Mouse (Mus musculus): ENCODE results near the gene Pmf1. TPM values are rescaled to one million over a fixed set of nuclear protein-coding genes. Genes with fewer than 3 reads are reported as not detected.
A peak's percentile ranks its signal among the peaks of the same experiment; 100 is the strongest.

Pmf1 gene
- total and polyA plus RNA-seq, 2 experiments from 2014 or later: 39.4 to 47.2 TPM

- Histone ChIP-seq H3K4me2 (ENCODE audit: low read depth, low read length) (no peak overlapping the region), H3K27ac (no peak overlapping the region), H3K9me3 (ENCODE audit: low read length) (no peaks in the 10 kb centered on the region), H3K27me3 (ENCODE audit: insufficient read depth, low read length) (no peaks in the 10 kb centered on the region), H3K36me3 (ENCODE audit: insufficient read depth, low read length) (peaks cover 95% of the 10 kb centered on the region), H3K4me3 (ENCODE audit: low read length) (no peak overlapping the region), H3K4me1 (ENCODE audit: insufficient read depth, low read length) (no peaks in the 10 kb centered on the region), H3K9ac (replicated peaks; ENCODE audit: low read length) (no peak overlapping the region)
- peak; percentile 42 for TF ChIP-seq CTCF (IDR thresholded peaks at IDR 0.05; ENCODE audit: low read depth)
- WGBS: 95% methylated on average over 8 of the region's 8 CpGs
- ATAC-seq (no peak), DNase-seq (ENCODE audit: low spot score) (peak; percentile 51)
These were observed 55.5 kb downstream of the Pmf1 start for GRCm38 (mm10) chr3:88354396-88355165.

GRCm38 (mm10) chr3:88352907-88353306 is 57.2 kb downstream of the Pmf1 start:
- no peak overlapping the region for H3K27ac ChIP-seq

GRCm38 (mm10) chr3:88350732-88351131 is 59.4 kb downstream of the Pmf1 start:
- no peak overlapping the region for H3K4me3 ChIP-seq (ENCODE audit: low read length)
- peaks cover 98% of the 10 kb centered on the region for H3K36me3 ChIP-seq (ENCODE audit: insufficient read depth, low read length)
- ATAC-seq: no peak
- no peak overlapping the region for H3K9ac ChIP-seq (replicated peaks; ENCODE audit: low read length)
- no peaks in the 10 kb centered on the region for H3K9me3 ChIP-seq (ENCODE audit: low read length)
- no peaks in the 10 kb centered on the region for H3K27me3 ChIP-seq (ENCODE audit: insufficient read depth, low read length)
- H3K4me2 ChIP-seq (ENCODE audit: low read depth, low read length): no peak overlapping the region
- no peaks in the 10 kb centered on the region for H3K4me1 ChIP-seq (ENCODE audit: insufficient read depth, low read length)
- no peak overlapping the region for H3K27ac ChIP-seq
- no peak for TF ChIP-seq CTCF (IDR thresholded peaks at IDR 0.05; ENCODE audit: low read depth)
- no peak for DNase-seq (ENCODE audit: low spot score)
- WGBS: 95% methylated on average over 13 of the region's 13 CpGs

More at GRCm38 (mm10) chr3:88352907-88353306, 57.2 kb downstream of the Pmf1 start:
- no peaks in the 10 kb centered on the region for H3K27me3 ChIP-seq (ENCODE audit: insufficient read depth, low read length)
- no peaks in the 10 kb centered on the region for H3K9me3 ChIP-seq (ENCODE audit: low read length)
- peaks cover 95% of the 10 kb centered on the region for H3K36me3 ChIP-seq (ENCODE audit: insufficient read depth, low read length)
- DNase-seq (ENCODE audit: low spot score) (no peak), ATAC-seq (no peak)
- no peak overlapping the region for H3K4me2 ChIP-seq (ENCODE audit: low read depth, low read length)
- H3K9ac ChIP-seq (replicated peaks; ENCODE audit: low read length): no peak overlapping the region
- H3K4me3 ChIP-seq (ENCODE audit: low read length): no peak overlapping the region
- 84% methylated on average over 9 of the region's 9 CpGs for WGBS
- TF ChIP-seq CTCF (IDR thresholded peaks at IDR 0.05; ENCODE audit: low read depth): no peak
- no peaks in the 10 kb centered on the region for H3K4me1 ChIP-seq (ENCODE audit: insufficient read depth, low read length)

Small RNA genes within 50 kb of the gene (microRNA-seq; reads per million reads assigned to microRNA genes)
- gene Mir7011: 0.18 to 0.36 reads per million in 2 experiments

Other genes with a start within 250 kb of the Pmf1 start
- 0.94 and 1.0 TPM in 2 replicates for gene Rhbg, start 155.6 kb downstream of the Pmf1 start, total RNA-seq (2014; rRNA removed)
- gene Rhbg, start 155.6 kb downstream of the Pmf1 start, polyA plus RNA-seq (2015; fragmentation: Nextera tagmentation; extraction: Ambion mirVana): 0.37 and 0.43 TPM in 2 replicates
- gene Gm38392, start 123.1 kb downstream of the Pmf1 start, total RNA-seq (2014; rRNA removed): 2.1 TPM in 1 of 2 replicates, not detected in the other
- gene Gm38392, start 123.1 kb downstream of the Pmf1 start, polyA plus RNA-seq (2015; fragmentation: Nextera tagmentation; extraction: Ambion mirVana): 0.21 and 0.24 TPM in 2 replicates
- not detected in 2 replicates for gene Tsacc, start 113.3 kb downstream of the Pmf1 start, total RNA-seq (2014; rRNA removed)
- 10.5 and 10.6 TPM in 2 replicates for gene Tsacc, start 113.3 kb downstream of the Pmf1 start, polyA plus RNA-seq (2015; fragmentation: Nextera tagmentation; extraction: Ambion mirVana)
- gene Cct3, start 113.2 kb downstream of the Pmf1 start, total RNA-seq (2014; rRNA removed): 231 and 236 TPM in 2 replicates
- gene Cct3, start 113.2 kb downstream of the Pmf1 start, polyA plus RNA-seq (2015; fragmentation: Nextera tagmentation; extraction: Ambion mirVana): 388 and 401 TPM in 2 replicates
- gene Glmp, start 85.3 kb downstream of the Pmf1 start, total RNA-seq (2014; rRNA removed): 54.9 and 76.9 TPM in 2 replicates
- 135 and 142 TPM in 2 replicates for gene Glmp, start 85.3 kb downstream of the Pmf1 start, polyA plus RNA-seq (2015; fragmentation: Nextera tagmentation; extraction: Ambion mirVana)
- gene Tmem79, start 74.2 kb downstream of the Pmf1 start, total RNA-seq (2014; rRNA removed): 0.52 and 0.54 TPM in 2 replicates
- 1.1 and 1.5 TPM in 2 replicates for gene Tmem79, start 74.2 kb downstream of the Pmf1 start, polyA plus RNA-seq (2015; fragmentation: Nextera tagmentation; extraction: Ambion mirVana)
- 78.8 and 98.1 TPM in 2 replicates for gene Smg5, start 74.1 kb downstream of the Pmf1 start, total RNA-seq (2014; rRNA removed)
- gene Smg5, start 74.1 kb downstream of the Pmf1 start, polyA plus RNA-seq (2015; fragmentation: Nextera tagmentation; extraction: Ambion mirVana): 42.9 and 43.0 TPM in 2 replicates
- 8.3 and 10.1 TPM in 2 replicates for gene Paqr6, start 45.7 kb downstream of the Pmf1 start, total RNA-seq (2014; rRNA removed)
- 8.6 and 10.3 TPM in 2 replicates for gene Paqr6, start 45.7 kb downstream of the Pmf1 start, polyA plus RNA-seq (2015; fragmentation: Nextera tagmentation; extraction: Ambion mirVana)
- gene Bglap3, start 37.6 kb downstream of the Pmf1 start, total RNA-seq (2014; rRNA removed): not detected in 2 replicates
- 0.15 TPM in 1 of 2 replicates, not detected in the other for gene Bglap3, start 37.6 kb downstream of the Pmf1 start, polyA plus RNA-seq (2015; fragmentation: Nextera tagmentation; extraction: Ambion mirVana)
- gene Bglap2, start 31.6 kb downstream of the Pmf1 start, total RNA-seq (2014; rRNA removed): not detected in 2 replicates
- not detected in 2 replicates for gene Bglap2, start 31.6 kb downstream of the Pmf1 start, polyA plus RNA-seq (2015; fragmentation: Nextera tagmentation; extraction: Ambion mirVana)
- not detected in 2 replicates for gene Bglap, start 25.9 kb downstream of the Pmf1 start, total RNA-seq (2014; rRNA removed)
- not detected in 2 replicates for gene Bglap, start 25.9 kb downstream of the Pmf1 start, polyA plus RNA-seq (2015; fragmentation: Nextera tagmentation; extraction: Ambion mirVana)
- gene Slc25a44, start 14.8 kb upstream of the Pmf1 start, total RNA-seq (2014; rRNA removed): 68.3 and 68.6 TPM in 2 replicates
- gene Slc25a44, start 14.8 kb upstream of the Pmf1 start, polyA plus RNA-seq (2015; fragmentation: Nextera tagmentation; extraction: Ambion mirVana): 31.9 and 34.1 TPM in 2 replicates
- 39.4 and 45.2 TPM in 2 replicates for gene Sema4a, start 50.9 kb upstream of the Pmf1 start, total RNA-seq (2014; rRNA removed)
- 25.4 and 26.5 TPM in 2 replicates for gene Sema4a, start 50.9 kb upstream of the Pmf1 start, polyA plus RNA-seq (2015; fragmentation: Nextera tagmentation; extraction: Ambion mirVana)
- gene Lmna, start 99.6 kb upstream of the Pmf1 start, total RNA-seq (2014; rRNA removed): 59.7 and 60.8 TPM in 2 replicates
- gene Lmna, start 99.6 kb upstream of the Pmf1 start, polyA plus RNA-seq (2015; fragmentation: Nextera tagmentation; extraction: Ambion mirVana): 59.1 and 61.1 TPM in 2 replicates
- 52.3 and 54.5 TPM in 2 replicates for gene Mex3a, start 122.1 kb upstream of the Pmf1 start, total RNA-seq (2014; rRNA removed)
- 13.9 and 15.3 TPM in 2 replicates for gene Mex3a, start 122.1 kb upstream of the Pmf1 start, polyA plus RNA-seq (2015; fragmentation: Nextera tagmentation; extraction: Ambion mirVana)
- not detected in 2 replicates for gene Rab25, start 138.0 kb upstream of the Pmf1 start, total RNA-seq (2014; rRNA removed)
- gene Rab25, start 138.0 kb upstream of the Pmf1 start, polyA plus RNA-seq (2015; fragmentation: Nextera tagmentation; extraction: Ambion mirVana): 0.44 and 1.3 TPM in 2 replicates
- gene Lamtor2, start 142.7 kb upstream of the Pmf1 start, total RNA-seq (2014; rRNA removed): 45.1 and 59.2 TPM in 2 replicates
- 189 and 198 TPM in 2 replicates for gene Lamtor2, start 142.7 kb upstream of the Pmf1 start, polyA plus RNA-seq (2015; fragmentation: Nextera tagmentation; extraction: Ambion mirVana)
- 119 and 131 TPM in 2 replicates for gene Ubqln4, start 143.4 kb upstream of the Pmf1 start, total RNA-seq (2014; rRNA removed)
- 29.4 and 29.8 TPM in 2 replicates for gene Ubqln4, start 143.4 kb upstream of the Pmf1 start, polyA plus RNA-seq (2015; fragmentation: Nextera tagmentation; extraction: Ambion mirVana)
- gene Ssr2, start 165.5 kb upstream of the Pmf1 start, total RNA-seq (2014; rRNA removed): 247 and 307 TPM in 2 replicates
- 209 and 210 TPM in 2 replicates for gene Ssr2, start 165.5 kb upstream of the Pmf1 start, polyA plus RNA-seq (2015; fragmentation: Nextera tagmentation; extraction: Ambion mirVana)
- gene Arhgef2, start 195.6 kb upstream of the Pmf1 start, total RNA-seq (2014; rRNA removed): 93.4 and 100 TPM in 2 replicates
- 56.0 and 57.1 TPM in 2 replicates for gene Arhgef2, start 195.6 kb upstream of the Pmf1 start, polyA plus RNA-seq (2015; fragmentation: Nextera tagmentation; extraction: Ambion mirVana)
- gene Rxfp4, start 242.8 kb upstream of the Pmf1 start, total RNA-seq (2014; rRNA removed): not detected in 2 replicates
- not detected in 2 replicates for gene Rxfp4, start 242.8 kb upstream of the Pmf1 start, polyA plus RNA-seq (2015; fragmentation: Nextera tagmentation; extraction: Ambion mirVana)